Mouse (Mus musculus) liver, adult 2 months (tissue): ENCODE results near the gene Pin1rt1.

Source experiments
- CTCF ChIP-seq: fragments of 200-500 bp; IDR thresholded peaks from 2 replicates; pipeline ENCODE4 v1.5.1; 2011; ENCODE audit warnings: low read depth, low read length, control low read depth
- POLR2A ChIP-seq: fragments of 200-500 bp; IDR thresholded peaks from 2 replicates; pipeline ENCODE4 v1.6.1; 2011; ENCODE audit warnings: low read length, control low read depth; ENCODE audit not compliant: insufficient read depth; ENCODE audit errors: extremely low read depth

DNA sequence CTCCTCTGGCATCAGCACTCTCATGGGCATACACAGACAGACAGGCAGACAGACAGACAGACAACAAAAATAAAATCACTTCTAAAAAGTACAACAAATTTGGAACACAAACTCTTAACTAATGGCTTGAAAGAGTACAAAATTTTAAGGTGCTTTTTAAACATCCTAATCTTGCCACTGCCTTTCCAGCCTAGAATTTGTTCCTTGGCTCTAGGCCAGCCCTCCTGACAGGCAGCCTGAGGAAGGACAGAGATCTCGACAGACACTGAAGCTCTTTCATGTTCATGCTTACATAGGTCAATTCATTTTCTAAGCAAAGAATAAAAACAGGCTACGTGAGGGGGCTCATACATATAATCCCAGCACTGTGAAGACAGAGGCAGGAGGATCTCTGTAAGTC is 23.6 kb downstream of the Pin1rt1 start:
- no peak for TF ChIP-seq POLR2A
- no peak for TF ChIP-seq CTCF
